ENCODE assay signal across 23 mouse cellular contexts in the genomic region with DNA sequence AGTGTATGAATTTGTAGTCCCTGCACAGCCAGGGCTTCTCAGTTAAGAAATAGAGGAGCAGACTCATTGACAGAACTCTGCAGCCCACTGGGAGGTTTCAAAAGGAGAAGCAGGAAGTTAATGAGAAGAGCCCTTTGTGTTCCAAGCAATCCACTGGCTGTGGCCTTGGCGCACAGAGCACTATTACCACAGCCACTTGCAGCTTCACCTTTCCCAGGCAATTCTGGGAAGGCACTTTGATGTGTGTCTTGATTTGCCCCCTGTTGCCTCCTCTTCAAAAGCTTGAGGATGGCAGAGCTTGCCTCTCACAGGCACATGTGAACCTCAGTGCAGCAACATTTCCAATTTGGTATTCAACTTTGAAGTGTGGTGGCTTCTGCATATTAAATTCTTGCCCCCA. TPM values are rescaled to one million over a fixed set of nuclear protein-coding genes. Genes with fewer than 3 reads are reported as not detected.
"Had no signal": no experiment of that assay in that cellular context is flagged by ENCODE, and none has a peak within 500 bp of the region (broad histone marks: within the 10 kb centered on the region; RNA-seq: fewer than 3 reads in every experiment).

No protein-coding gene starts in this region.

- H3K27me3 ChIP-seq: liver, embryonic 15.5 days; neural tube, embryonic 12.5 days had no signal

- H3K4me3 ChIP-seq: limb, embryonic 10.5 days; liver, embryonic 15.5 days; neural tube, embryonic 12.5 days had no signal

- ATAC-seq: lung, postnatal 0 days had no signal

- DNase-seq: kidney, adult 18-20 months; kidney, postnatal 10 days; lung, adult 2 months; lung, postnatal 36 days; right cerebral cortex, postnatal 14 days; thymus, postnatal 4 days had no signal

- H3K9ac ChIP-seq: liver, embryonic 15.5 days; neural tube, embryonic 12.5 days had no signal

- H3K27ac ChIP-seq: limb, embryonic 10.5 days; liver, embryonic 15.5 days; neural tube, embryonic 12.5 days had no signal

- H3K4me1 ChIP-seq: limb, embryonic 10.5 days; liver, embryonic 15.5 days; neural tube, embryonic 12.5 days had no signal

- H3K36me3 ChIP-seq: limb, embryonic 10.5 days; liver, embryonic 15.5 days; neural tube, embryonic 12.5 days had no signal

- H3K4me2 ChIP-seq: liver, embryonic 11.5 days; liver, embryonic 15.5 days; neural tube, embryonic 12.5 days had no signal

- H3K9me3 ChIP-seq: limb, embryonic 10.5 days; liver, embryonic 15.5 days; neural tube, embryonic 12.5 days had no signal

RNA-seq across cellular contexts. Expression of a gene that starts 7.1 kb away (rescaled TPM):
- total RNA-seq: layer of hippocampus, adult 8-10 months; layer of hippocampus, postnatal 14 days; left cerebral cortex, adult 18-20 months; left cerebral cortex, postnatal 10 days; megakaryocyte, adult 5-6 weeks; monocyte, adult 5-6 weeks; neutrophil, adult 5-6 weeks had no signal
- polyA plus RNA-seq: kidney, embryonic 14.5 days; large intestine, adult 2 months; limb, embryonic 10.5 days; limb, embryonic 14.5 days; liver, embryonic 11.5 days; liver, embryonic 15.5 days; lung, adult 2 months; lung, postnatal 0 days; neural tube, embryonic 12.5 days; small intestine, adult 2 months; stomach, embryonic 16.5 days had no signal
